Mouse (Mus musculus): Measurements from ENCODE around the gene Ccdc138. TPM values are rescaled to one million over a fixed set of nuclear protein-coding genes. Genes with fewer than 3 reads are reported as not detected.

The Ccdc138 gene
- total and polyA plus RNA-seq, 2 experiments from 2014 or later: 2.9 to 7.4 TPM

GRCm38 (mm10) chr10:58618501-58619216, 120.9 kb downstream of the Ccdc138 start:
- H3K9me3 ChIP-seq (ENCODE audit: low read length): no peaks in the 10 kb centered on the region
- H3K4me1 ChIP-seq (ENCODE audit: insufficient read depth, low read length): no peaks in the 10 kb centered on the region; the same call in 1 of the 2 replicates
- 84% methylated on average over 17 of the region's 17 CpGs for WGBS
- H3K36me3 ChIP-seq (ENCODE audit: insufficient read depth, low read length): no peaks in the 10 kb centered on the region
- no peak for TF ChIP-seq CTCF (IDR thresholded peaks at IDR 0.05)
- peak; percentile 45 for DNase-seq (ENCODE audit: low spot score)
- H3K4me2 ChIP-seq (ENCODE audit: low read depth, low read length, poor library complexity, severe bottlenecking): no peak overlapping the region
- 0 out of 2 replicates have a peak, but pooled peaks have one; percentile 21 for ATAC-seq (ENCODE audit: low FRiP score)
- no peak overlapping the region for H3K27ac ChIP-seq (ENCODE audit: low read depth, low read length)
- H3K9ac ChIP-seq (replicated peaks; ENCODE audit: low read length, poor library complexity, severe bottlenecking): no peak overlapping the region
- no peaks in the 10 kb centered on the region for H3K27me3 ChIP-seq (ENCODE audit: insufficient read depth, low read length)
- H3K4me3 ChIP-seq (ENCODE audit: low read depth, low read length): no peak overlapping the region

GRCm38 (mm10) chr10:58619266-58619665, 121.5 kb downstream of the Ccdc138 start:
- Histone ChIP-seq H3K27me3 (ENCODE audit: insufficient read depth, low read length) (no peaks in the 10 kb centered on the region), H3K27ac (ENCODE audit: low read depth, low read length) (no peak overlapping the region), H3K4me1 (ENCODE audit: insufficient read depth, low read length) (no peaks in the 10 kb centered on the region; the same call in 1 of the 2 replicates), H3K4me3 (ENCODE audit: low read depth, low read length) (no peak overlapping the region), H3K36me3 (ENCODE audit: insufficient read depth, low read length) (no peaks in the 10 kb centered on the region), H3K4me2 (ENCODE audit: low read depth, low read length, poor library complexity, severe bottlenecking) (no peak overlapping the region), H3K9me3 (ENCODE audit: low read length) (no peaks in the 10 kb centered on the region), H3K9ac (replicated peaks; ENCODE audit: low read length, poor library complexity, severe bottlenecking) (no peak overlapping the region)
- ATAC-seq (ENCODE audit: low FRiP score): no peak
- TF ChIP-seq CTCF (IDR thresholded peaks at IDR 0.05): no peak
- DNase-seq (ENCODE audit: low spot score): no peak
- WGBS: 79% methylated on average over 4 of the region's 4 CpGs

DNA sequence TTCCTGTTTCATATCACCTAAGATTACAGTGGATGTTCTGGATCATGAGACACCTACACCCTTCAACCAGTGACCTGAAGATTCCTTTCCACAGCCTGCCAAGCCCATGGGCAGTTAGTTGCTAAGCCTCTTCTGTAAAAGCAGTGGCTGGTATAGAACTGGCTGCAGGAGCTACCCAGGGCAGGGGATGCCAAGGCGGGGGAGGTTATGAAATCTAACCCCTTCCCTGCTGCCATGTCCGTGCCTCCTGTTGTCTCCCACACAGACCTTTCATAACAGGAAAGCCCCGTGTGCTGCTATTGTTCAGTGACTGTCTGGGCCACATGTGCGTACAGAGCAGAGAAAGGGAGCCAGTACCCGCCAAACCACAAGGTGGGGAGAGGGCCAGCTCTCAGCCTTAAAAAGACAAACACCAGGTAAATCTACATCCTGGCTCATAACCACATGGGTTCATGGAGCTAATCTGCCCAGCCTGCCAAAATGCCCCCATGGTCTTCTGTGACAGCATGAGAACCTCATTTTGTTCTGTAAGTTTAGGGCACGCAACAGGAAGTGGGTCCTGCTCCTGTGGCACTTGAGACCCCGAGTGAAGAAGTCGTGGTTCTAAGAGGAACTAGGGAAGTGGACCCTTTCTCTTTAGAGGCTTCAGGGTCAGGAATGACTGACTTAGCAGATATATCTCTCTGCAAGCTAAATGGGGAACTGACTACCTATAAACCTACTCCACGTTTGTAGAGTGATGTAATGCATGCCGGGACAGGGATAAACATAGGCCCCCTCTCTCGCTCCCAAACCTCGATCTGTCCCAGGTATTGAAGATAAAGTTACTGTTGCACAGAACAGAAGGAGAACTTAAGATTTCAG, 127.3 kb downstream of the Ccdc138 start:
- ATAC-seq (ENCODE audit: low FRiP score) (no peak), DNase-seq (ENCODE audit: low spot score) (no peak)
- Histone ChIP-seq H3K4me1 (ENCODE audit: insufficient read depth, low read length) (no peaks in the 10 kb centered on the region), H3K27me3 (ENCODE audit: insufficient read depth, low read length) (no peaks in the 10 kb centered on the region), H3K27ac (ENCODE audit: low read depth, low read length) (no peak overlapping the region), H3K36me3 (ENCODE audit: insufficient read depth, low read length) (no peaks in the 10 kb centered on the region), H3K4me2 (ENCODE audit: low read depth, low read length, poor library complexity, severe bottlenecking) (no peak overlapping the region), H3K9me3 (ENCODE audit: low read length) (no peaks in the 10 kb centered on the region), H3K9ac (replicated peaks; ENCODE audit: low read length, poor library complexity, severe bottlenecking) (no peak overlapping the region), H3K4me3 (ENCODE audit: low read depth, low read length) (no peak overlapping the region)
- WGBS: 80% methylated on average over 12 of the region's 12 CpGs
- TF ChIP-seq CTCF (IDR thresholded peaks at IDR 0.05): no peak

Other genes with a start within 250 kb of the Ccdc138 start
- 41.1 and 41.3 TPM in 2 replicates for gene Gcc2, start 242.5 kb upstream of the Ccdc138 start, total RNA-seq (2014; rRNA removed)
- 89.9 and 121 TPM in 2 replicates for gene Gcc2, start 242.5 kb upstream of the Ccdc138 start, polyA plus RNA-seq (2015; fragmentation: Nextera tagmentation; extraction: Ambion mirVana)
- 32.3 and 39.4 TPM in 2 replicates for gene Lims1, start 174.5 kb upstream of the Ccdc138 start, total RNA-seq (2014; rRNA removed)
- 41.3 and 44.0 TPM in 2 replicates for gene Lims1, start 174.5 kb upstream of the Ccdc138 start, polyA plus RNA-seq (2015; fragmentation: Nextera tagmentation; extraction: Ambion mirVana)
- gene Ranbp2, start 51.0 kb upstream of the Ccdc138 start, total RNA-seq (2014; rRNA removed): 40.0 and 49.7 TPM in 2 replicates
- gene Ranbp2, start 51.0 kb upstream of the Ccdc138 start, polyA plus RNA-seq (2015; fragmentation: Nextera tagmentation; extraction: Ambion mirVana): 9.6 and 12.5 TPM in 2 replicates
- gene Edar, start 177.7 kb downstream of the Ccdc138 start, total RNA-seq (2014; rRNA removed): 0.33 and 0.85 TPM in 2 replicates
- gene Edar, start 177.7 kb downstream of the Ccdc138 start, polyA plus RNA-seq (2015; fragmentation: Nextera tagmentation; extraction: Ambion mirVana): 0.13 and 0.16 TPM in 2 replicates
- gene Gm17542, start 220.3 kb downstream of the Ccdc138 start, total RNA-seq (2014; rRNA removed): not detected in 2 replicates
- gene Gm17542, start 220.3 kb downstream of the Ccdc138 start, polyA plus RNA-seq (2015; fragmentation: Nextera tagmentation; extraction: Ambion mirVana): not detected in 2 replicates

All from midbrain, postnatal 0 days (tissue).